Mouse (Mus musculus) C2C12 (cell line): Measurements from ENCODE around the gene Stard13. TPM values are rescaled to one million over a fixed set of nuclear protein-coding genes. Genes with fewer than 3 reads are reported as not detected.

ENCODE experiments used
- H3K27me3 ChIP-seq: one replicate; pipeline ENCODE4 v1.6.1; 2011; ENCODE audit not compliant: control insufficient read depth, insufficient read depth, insufficient read length
- H3K36me3 ChIP-seq: one replicate; pipeline ENCODE4 v1.6.1; 2011; ENCODE audit not compliant: control insufficient read depth, insufficient read depth
- H3K4me3 ChIP-seq: one replicate; pipeline ENCODE4 v1.5.1; 2011; ENCODE audit warnings: mild to moderate bottlenecking, control low read depth; ENCODE audit not compliant: poor library complexity, insufficient read depth, severe bottlenecking
- H3K79me2 ChIP-seq: one replicate; pipeline ENCODE4 v1.6.1; 2011; ENCODE audit not compliant: control insufficient read depth, insufficient read depth
- H3K79me3 ChIP-seq: one replicate; pipeline ENCODE4 v1.6.1; 2011; ENCODE audit warnings: low read depth, control low read depth
- H3ac ChIP-seq: one replicate; pipeline ENCODE3; 2011; ENCODE audit warnings: low read depth; ENCODE audit not compliant: control insufficient read depth, insufficient read length
- CEBPB ChIP-seq: IDR thresholded peaks from one replicate; pipeline ENCODE4 v1.6.1; 2011; ENCODE audit warnings: low read depth, mild to moderate bottlenecking, control low read depth, moderate library complexity
- CTCF ChIP-seq: IDR thresholded peaks from one replicate; pipeline ENCODE4 v1.5.1; 2011; ENCODE audit not compliant: control insufficient read depth, insufficient read depth, insufficient read length
- FOSL1 ChIP-seq: IDR thresholded peaks from one replicate; pipeline ENCODE4 v1.8.0; 2011; ENCODE audit warnings: mild to moderate bottlenecking, low read length; ENCODE audit not compliant: poor library complexity, insufficient read depth, severe bottlenecking
- MAX ChIP-seq: IDR thresholded peaks from one replicate; pipeline ENCODE4 v1.6.1; 2011; ENCODE audit warnings: mild to moderate bottlenecking, control low read depth
- MYOD1 ChIP-seq: IDR thresholded peaks from one replicate; pipeline ENCODE4 v1.6.1; 2011; ENCODE audit warnings: low read depth; ENCODE audit not compliant: control insufficient read depth, insufficient read length
- MYOG ChIP-seq: IDR thresholded peaks from one replicate; pipeline ENCODE4 v1.6.1; 2011; ENCODE audit not compliant: control insufficient read depth, insufficient read length; ENCODE audit errors: extremely low read depth
- USF1 ChIP-seq: IDR thresholded peaks from one replicate; pipeline ENCODE4 v1.6.1; 2011; ENCODE audit warnings: low read depth, mild to moderate bottlenecking, control low read depth, moderate library complexity
- long read RNA-seq, 2 experiments: library from polyadenylated mRNA; unstranded; transcript quantifications; one replicate each; pipeline ENCODE4 v2.0.0; 2019 to 2020
- polyA plus RNA-seq: library from polyadenylated mRNA; unstranded; fragments of >200 nt; fragmentation: generic; extraction: Trizol; gene quantifications from one replicate; pipeline ENCODE4 v1.2.1, GENCODE M21; 2012; ENCODE audit warnings: missing spikeins

Gene Stard13
- 6.6 TPM for polyA plus RNA-seq
- long read RNA-seq, experiment 1, partial matches to known transcripts = 1 of 4 reads
- long read RNA-seq, experiment 1, other reads (novel, unspliced or antisense) = 3 of 4 reads
- long read RNA-seq, experiment 2, full-length matches to known transcripts = 12 of 19 reads
- long read RNA-seq, experiment 2, partial matches to known transcripts = 4 of 19 reads
- long read RNA-seq, experiment 2, other reads (novel, unspliced or antisense) = 3 of 19 reads

DNA sequence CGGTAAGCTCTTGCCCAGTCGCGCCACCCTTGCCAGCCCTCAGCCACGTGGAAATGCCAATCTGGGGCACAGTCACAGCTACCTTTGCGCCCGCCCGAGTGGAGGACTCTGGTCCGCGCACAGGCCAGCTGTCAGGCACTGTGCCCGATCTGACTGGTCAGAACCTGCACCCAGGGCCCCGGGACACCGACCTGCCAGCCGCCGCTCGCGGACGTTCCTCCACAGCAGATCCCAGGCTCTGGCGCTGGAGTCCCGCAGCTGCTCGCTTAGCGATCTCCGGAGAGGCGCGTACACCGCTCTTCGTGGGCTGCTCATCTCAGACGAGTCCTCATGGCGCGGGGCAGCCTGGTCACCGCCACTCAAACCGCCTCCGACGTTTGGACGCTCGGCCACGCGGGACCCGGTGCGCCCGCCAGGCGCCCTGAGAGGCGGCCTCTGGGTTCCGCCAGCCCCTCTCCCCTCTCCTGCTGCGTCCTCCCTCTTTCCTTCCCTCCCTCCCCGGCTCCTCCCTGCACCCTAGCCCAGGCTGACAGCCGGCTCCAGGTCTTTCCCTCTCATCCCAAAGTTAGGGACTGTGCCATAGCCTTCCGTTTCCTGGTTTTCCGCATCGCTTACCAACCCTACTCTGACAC is at the start of gene Stard13:
Gene Stard13 (minus strand): TSS at position 437 of the 632 bp plus-strand sequence.
- Histone ChIP-seq H3K79me2 (no peaks in the 10 kb centered on the region), H3K79me3 (no peaks in the 10 kb centered on the region), H3K27me3 (no peaks in the 10 kb centered on the region), H3K4me3 (peak within 1 kb of the TSS; percentile 39), H3K36me3 (no peaks in the 10 kb centered on the region), H3ac (peak within 1 kb of the TSS; percentile 57)
- no peak for TF ChIP-seq MAX
- TF ChIP-seq MYOD1 = no peak
- TF ChIP-seq USF1 = no peak
- TF ChIP-seq CTCF = no peak
- TF ChIP-seq CEBPB = no peak

- Histone ChIP-seq H3K79me2 (no peaks in the 10 kb centered on the region), H3K4me3 (no peak overlapping the region), H3K27me3 (no peaks in the 10 kb centered on the region), H3K36me3 (no peaks in the 10 kb centered on the region), H3K79me3 (no peaks in the 10 kb centered on the region), H3ac (no peak overlapping the region)
- no peak for TF ChIP-seq FOSL1
- TF ChIP-seq CEBPB = no peak
- TF ChIP-seq MAX = no peak
- TF ChIP-seq CTCF = no peak
- no peak for TF ChIP-seq MYOG
- TF ChIP-seq USF1 = no peak
- no peak for TF ChIP-seq MYOD1
Observed at GRCm38 (mm10) chr5:151279531-151279930, 45.9 kb upstream of the Stard13 start.

DNA sequence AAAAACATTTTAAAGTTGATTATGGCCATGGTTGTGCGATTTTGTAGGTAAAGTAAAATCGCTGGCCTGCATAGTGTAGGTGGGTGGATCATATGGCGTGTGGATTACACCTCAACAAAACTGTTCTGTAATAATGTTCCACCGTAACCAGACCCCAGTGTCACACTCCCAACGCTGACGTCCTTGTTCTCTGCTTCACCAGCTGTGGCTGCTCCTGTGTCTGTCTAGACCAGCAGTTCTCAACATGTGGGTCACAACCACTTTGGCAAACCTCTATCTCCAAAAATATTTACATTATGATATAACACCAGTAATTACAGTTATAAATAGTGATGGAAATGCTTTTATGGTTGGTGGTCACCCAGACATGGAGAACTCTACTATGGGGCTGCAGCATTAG is 44.3 kb upstream of the Stard13 start:
- H3K79me2 ChIP-seq = no peaks in the 10 kb centered on the region
- H3K4me3 ChIP-seq = no peak overlapping the region
- TF ChIP-seq MYOG = no peak
- TF ChIP-seq MYOD1 = no peak
- no peak for TF ChIP-seq CTCF
- TF ChIP-seq FOSL1 = no peak
- H3ac ChIP-seq = no peak overlapping the region
- no peaks in the 10 kb centered on the region for H3K36me3 ChIP-seq
- no peaks in the 10 kb centered on the region for H3K27me3 ChIP-seq
- no peaks in the 10 kb centered on the region for H3K79me3 ChIP-seq

GRCm38 (mm10) chr5:151275986-151276385 is 42.4 kb upstream of the Stard13 start:
- TF ChIP-seq MYOG = no peak
- no peak for TF ChIP-seq MAX
- TF ChIP-seq CTCF = no peak
- no peak for TF ChIP-seq MYOD1
- no peak for TF ChIP-seq FOSL1
- no peak for TF ChIP-seq USF1

GRCm38 (mm10) chr5:151274265-151274664 is 40.6 kb upstream of the Stard13 start:
- Histone ChIP-seq H3ac (no peak overlapping the region), H3K27me3 (no peaks in the 10 kb centered on the region), H3K4me3 (no peak overlapping the region), H3K79me2 (no peaks in the 10 kb centered on the region), H3K36me3 (no peaks in the 10 kb centered on the region), H3K79me3 (no peaks in the 10 kb centered on the region)
- TF ChIP-seq MYOG (no peak), CEBPB (no peak), FOSL1 (no peak), USF1 (no peak), MYOD1 (no peak), MAX (no peak), CTCF (no peak)

More at GRCm38 (mm10) chr5:151275986-151276385, 42.4 kb upstream of the Stard13 start:
- no peak overlapping the region for H3ac ChIP-seq
- H3K27me3 ChIP-seq = no peaks in the 10 kb centered on the region
- no peaks in the 10 kb centered on the region for H3K79me3 ChIP-seq
- no peak overlapping the region for H3K4me3 ChIP-seq
- H3K36me3 ChIP-seq = no peaks in the 10 kb centered on the region
- no peaks in the 10 kb centered on the region for H3K79me2 ChIP-seq

- TF ChIP-seq MYOG (no peak), FOSL1 (no peak), MAX (no peak), CTCF (no peak), CEBPB (peak; percentile 57)
- Histone ChIP-seq H3K79me2 (no peaks in the 10 kb centered on the region), H3K27me3 (no peaks in the 10 kb centered on the region), H3ac (no peak overlapping the region), H3K4me3 (no peak overlapping the region), H3K79me3 (no peaks in the 10 kb centered on the region), H3K36me3 (no peaks in the 10 kb centered on the region)
Observed at GRCm38 (mm10) chr5:151270815-151271214, 37.2 kb upstream of the Stard13 start.
